Mouse (Mus musculus) E14TG2a.4 (cell line): ENCODE results near the gene Cdh22.

Source experiments
- CTCF ChIP-seq: conservative IDR thresholded peaks from 2 replicates; pipeline ENCODE4 v1.5.1; 2014; ENCODE audit warnings: low read length
- POU5F1 ChIP-seq: IDR thresholded peaks from 2 replicates; pipeline ENCODE4 v1.6.1; 2014; ENCODE audit warnings: low read length, borderline replicate concordance

DNA sequence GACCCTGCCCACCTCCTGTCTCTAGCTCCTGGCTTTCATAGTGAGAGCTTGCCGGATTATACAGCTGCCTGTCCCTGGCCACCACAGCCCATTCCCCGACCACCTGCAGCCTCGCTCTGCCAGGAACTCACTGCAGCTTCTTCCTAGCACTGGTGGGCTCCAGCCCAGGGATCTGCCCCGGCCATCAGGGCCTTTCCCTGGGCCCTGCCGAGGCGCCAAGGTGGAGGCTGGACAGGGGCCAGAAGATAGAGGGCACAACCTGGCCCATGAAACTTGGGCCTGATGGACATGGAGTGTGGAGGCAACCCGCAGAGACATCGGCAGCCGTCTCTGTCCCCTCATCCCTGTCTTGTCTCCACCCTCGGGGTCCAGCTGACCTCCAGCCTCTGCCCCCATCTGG, 21.6 kb upstream of the Cdh22 start:
- TF ChIP-seq CTCF: no peak
- no peak for TF ChIP-seq POU5F1
